In genomic region chr3:149117018-149117683, GRCm38 (mm10) we compare ENCODE assay signal across 8 mouse cellular contexts.
A peak's percentile ranks its signal among the peaks of the same experiment; 100 is the strongest.
DNase-seq lines count a peak whose midpoint lies in the region; ATAC-seq and TF ChIP-seq lines count a peak whose summit lies in the region.

No protein-coding gene starts in this region.

- WGBS in embryonic facial prominence, embryonic 13.5 days = 40% methylated on average over 6 of the region's 6 CpGs
- 78% methylated on average over 6 of the region's 6 CpGs for WGBS in forebrain, embryonic 15.5 days

- H3K9ac ChIP-seq in embryonic facial prominence, embryonic 13.5 days = no peak overlapping the region
- no peak overlapping the region for H3K9ac ChIP-seq in forebrain, embryonic 15.5 days (replicated peaks)

- no peak overlapping the region for H3K27ac ChIP-seq in gastrocnemius, adult 2 months
- 0 out of 2 replicates have a peak overlapping the region, but pooled peaks have one; percentile 13 for H3K27ac ChIP-seq in embryonic facial prominence, embryonic 13.5 days
- H3K27ac ChIP-seq in forebrain, embryonic 15.5 days (replicated peaks) = no peak overlapping the region

- TF ChIP-seq CTCF in gastrocnemius, adult 2 months (IDR thresholded peaks at IDR 0.05) = no peak

- DNase-seq in gastrocnemius, adult 2 months = peak; percentile 21
- no peak for DNase-seq in gastrocnemius, postnatal 10 days
- peak; percentile 68 for DNase-seq in heart, postnatal 4 days
- peak; percentile 57 for DNase-seq in lung, postnatal 14 days
- DNase-seq in natural killer cell, adult 2 months (ENCODE audit: low spot score in 2 of 2) = no peak

- intact Hi-C loops in gastrocnemius, adult 2 months (cut with DNase I) = no loop called here

- H3K4me1 ChIP-seq in embryonic facial prominence, embryonic 13.5 days = peaks cover 19% of the 10 kb centered on the region
- H3K4me1 ChIP-seq in forebrain, embryonic 15.5 days = no peaks in the 10 kb centered on the region

- no peaks in the 10 kb centered on the region for H3K36me3 ChIP-seq in embryonic facial prominence, embryonic 13.5 days
- H3K36me3 ChIP-seq in forebrain, embryonic 15.5 days = no peaks in the 10 kb centered on the region

- H3K4me2 ChIP-seq in embryonic facial prominence, embryonic 13.5 days = no peak overlapping the region
- no peak overlapping the region for H3K4me2 ChIP-seq in forebrain, embryonic 15.5 days (replicated peaks)

- H3K27me3 ChIP-seq in embryonic facial prominence, embryonic 13.5 days = no peaks in the 10 kb centered on the region
- H3K27me3 ChIP-seq in forebrain, embryonic 15.5 days = no peaks in the 10 kb centered on the region

- no peak for ATAC-seq in embryonic facial prominence, embryonic 13.5 days (ENCODE audit: insufficient number of reproducible peaks, insufficient read depth, low FRiP score, low TSS enrichment, low read depth)
- no peak for ATAC-seq in inflammation-experienced regulatory T-cells, adult 6 months
- no peak for ATAC-seq in forebrain, embryonic 15.5 days (replicated peaks)

- H3K4me3 ChIP-seq in gastrocnemius, adult 2 months = no peak overlapping the region
- no peak overlapping the region for H3K4me3 ChIP-seq in embryonic facial prominence, embryonic 13.5 days
- H3K4me3 ChIP-seq in forebrain, embryonic 15.5 days = no peak overlapping the region

- no peaks in the 10 kb centered on the region for H3K9me3 ChIP-seq in embryonic facial prominence, embryonic 13.5 days
- no peaks in the 10 kb centered on the region for H3K9me3 ChIP-seq in forebrain, embryonic 15.5 days

Comparison
In these comparisons a context has a peak if more than half of its experiments do, and no peak if none do; other contexts are left out.
1. DNase-seq: peak in gastrocnemius, adult 2 months (single experiment), heart, postnatal 4 days (single experiment) and lung, postnatal 14 days (single experiment); none in gastrocnemius, postnatal 10 days (single experiment) and natural killer cell, adult 2 months (0 of 2).